In genomic region chr5:121864330-121864729, GRCm38 (mm10) we compare ENCODE assay signal across 13 mouse cellular contexts. TPM values are rescaled to one million over a fixed set of nuclear protein-coding genes. Genes with fewer than 3 reads are reported as not detected.
DNase-seq lines count a peak whose midpoint lies in the region; ATAC-seq lines count a peak whose summit lies in the region.
"Had no signal": no experiment of that assay in that cellular context is flagged by ENCODE, and none has a peak within 500 bp of the region (broad histone marks: within the 10 kb centered on the region; RNA-seq: fewer than 3 reads in every experiment).

No protein-coding gene starts in this region.

- peaks cover 4% of the 10 kb centered on the region; the same call in 1 of the 2 replicates for H3K4me1 ChIP-seq in kidney, embryonic 16.5 days (ENCODE audit: insufficient read depth, low read length)
- peaks cover 27% of the 10 kb centered on the region for H3K4me1 ChIP-seq in embryonic facial prominence, embryonic 10.5 days
- no peaks in the 10 kb centered on the region; the same call in 1 of the 2 replicates for H3K4me1 ChIP-seq in liver, embryonic 11.5 days (replicated peaks; ENCODE audit: control insufficient read depth, insufficient read depth, low read length)
- H3K4me1 ChIP-seq: midbrain, embryonic 15.5 days had no signal

- H3K27me3 ChIP-seq in kidney, embryonic 16.5 days (ENCODE audit: insufficient read depth, low read length): no peaks in the 10 kb centered on the region
- H3K27me3 ChIP-seq in embryonic facial prominence, embryonic 10.5 days (replicated peaks; ENCODE audit: low read depth, poor library complexity, severe bottlenecking): 0 out of 2 replicates have a peak, but pooled peaks cover 6% of the 10 kb centered on the region
- no peaks in the 10 kb centered on the region for H3K27me3 ChIP-seq in liver, embryonic 11.5 days (replicated peaks; ENCODE audit: control insufficient read depth, insufficient read depth, low read length)
- H3K27me3 ChIP-seq: limb, embryonic 15.5 days; midbrain, embryonic 15.5 days had no signal

- H3K9me3 ChIP-seq in kidney, embryonic 16.5 days (ENCODE audit: low read length): peaks cover 10% of the 10 kb centered on the region
- H3K9me3 ChIP-seq in embryonic facial prominence, embryonic 10.5 days: peaks cover 10% of the 10 kb centered on the region; the same call in 1 of the 2 replicates
- H3K9me3 ChIP-seq in liver, embryonic 11.5 days (ENCODE audit: control insufficient read depth, low read length): no peaks in the 10 kb centered on the region
- H3K9me3 ChIP-seq: limb, embryonic 15.5 days; midbrain, embryonic 15.5 days had no signal

- H3K4me3 ChIP-seq in kidney, embryonic 16.5 days (ENCODE audit: low read length): no peak overlapping the region
- peak overlapping the region; percentile 44 for H3K4me3 ChIP-seq in embryonic facial prominence, embryonic 10.5 days
- H3K4me3 ChIP-seq in liver, embryonic 11.5 days (ENCODE audit: low read depth, low read length): no peak overlapping the region
- H3K4me3 ChIP-seq: limb, embryonic 15.5 days; midbrain, embryonic 15.5 days had no signal

- ATAC-seq in kidney, embryonic 16.5 days (ENCODE audit: low FRiP score, low TSS enrichment): no peak
- 0 out of 2 replicates have a peak, but pooled peaks have one; percentile 18 for ATAC-seq in liver, embryonic 11.5 days (replicated peaks; ENCODE audit: low FRiP score)
- ATAC-seq: midbrain, embryonic 15.5 days had no signal

- peak overlapping the region; percentile 51; the same call in 1 of the 2 replicates for H3K9ac ChIP-seq in kidney, embryonic 16.5 days (replicated peaks; ENCODE audit: low read length)
- no peak overlapping the region for H3K9ac ChIP-seq in liver, embryonic 11.5 days (ENCODE audit: low read depth, low read length)
- H3K9ac ChIP-seq: limb, embryonic 15.5 days; midbrain, embryonic 15.5 days had no signal

- WGBS in kidney, embryonic 16.5 days: 16% methylated on average over 7 of the region's 11 CpGs
- 12% methylated on average over 9 of the region's 11 CpGs for WGBS in embryonic facial prominence, embryonic 10.5 days
- WGBS in liver, embryonic 11.5 days: 17% methylated on average over 9 of the region's 11 CpGs

- peak; percentile 47 for DNase-seq in embryo, embryonic 9.5 days (ENCODE audit: extremely low spot score)
- no peak for DNase-seq in embryo, embryonic 10 days (ENCODE audit: low spot score)
- no peak for DNase-seq in kidney, postnatal 4 days
- DNase-seq in embryonic facial prominence, embryonic 10.5 days (ENCODE audit: low spot score): peak; percentile 50
- DNase-seq in liver, embryonic 11.5 days (ENCODE audit: low spot score): no peak
- DNase-seq in adrenal gland, postnatal 14 days: no peak
- no peak for DNase-seq in layer of hippocampus, postnatal 25 days (ENCODE audit: extremely low spot score in 1 of 2, low spot score in 1 of 2)
- DNase-seq: adrenal gland, postnatal 36 days; cerebellum, adult 18-20 months; gastrocnemius, postnatal 10 days had no signal

- H3K27ac ChIP-seq in kidney, embryonic 16.5 days (ENCODE audit: low read length): no peak overlapping the region
- H3K27ac ChIP-seq in embryonic facial prominence, embryonic 10.5 days (replicated peaks): peak overlapping the region; percentile 67
- no peak overlapping the region for H3K27ac ChIP-seq in liver, embryonic 11.5 days (ENCODE audit: low read depth, low read length)
- H3K27ac ChIP-seq: limb, embryonic 15.5 days; midbrain, embryonic 15.5 days had no signal

- peaks cover 14% of the 10 kb centered on the region for H3K36me3 ChIP-seq in kidney, embryonic 16.5 days (ENCODE audit: insufficient read depth, low read length)
- H3K36me3 ChIP-seq in embryonic facial prominence, embryonic 10.5 days (replicated peaks): peaks cover 15% of the 10 kb centered on the region
- peaks cover 3% of the 10 kb centered on the region; the same call in 1 of the 2 replicates for H3K36me3 ChIP-seq in liver, embryonic 11.5 days (ENCODE audit: control insufficient read depth, insufficient read depth, low read length)
- H3K36me3 ChIP-seq: limb, embryonic 15.5 days had no signal

- H3K4me2 ChIP-seq in kidney, embryonic 16.5 days (replicated peaks; ENCODE audit: low read depth, low read length): peak overlapping the region; percentile 35
- H3K4me2 ChIP-seq in liver, embryonic 11.5 days: peak overlapping the region; percentile 56
- H3K4me2 ChIP-seq: limb, embryonic 15.5 days; midbrain, embryonic 15.5 days had no signal

RNA-seq across cellular contexts. Expression of gene Pheta1, which starts 15.5 kb away (rescaled TPM):
- 28.9 and 33.2 TPM in 2 replicates for polyA plus RNA-seq in kidney, embryonic 16.5 days (2015; fragmentation: Nextera tagmentation; extraction: Ambion mirVana)
- 56.5 and 60.0 TPM in 2 replicates for polyA plus RNA-seq in embryonic facial prominence, embryonic 10.5 days (2016; fragmentation: Nextera tagmentation; extraction: Ambion mirVana)
- 12.1 and 13.7 TPM in 2 replicates for polyA plus RNA-seq in liver, embryonic 11.5 days (2014; fragmentation: Nextera tagmentation; extraction: Ambion mirVana)
- 7.1 and 8.8 TPM in 2 replicates for total RNA-seq in adrenal gland, postnatal 14 days (2021)
- total RNA-seq in layer of hippocampus, postnatal 25 days (2021): 10 to 100 TPM in 1 of 2 experiments, 1 to 10 TPM in 1; 7.8 to 10.2 TPM

RNA-seq across cellular contexts. Expression of gene Sh2b3, which starts 26.9 kb away (rescaled TPM):
- 17.4 and 17.8 TPM in 2 replicates for polyA plus RNA-seq in kidney, embryonic 16.5 days (2015; fragmentation: Nextera tagmentation; extraction: Ambion mirVana)
- polyA plus RNA-seq in embryonic facial prominence, embryonic 10.5 days (2016; fragmentation: Nextera tagmentation; extraction: Ambion mirVana): 7.9 TPM in 2 replicates
- 14.7 and 15.7 TPM in 2 replicates for polyA plus RNA-seq in liver, embryonic 11.5 days (2014; fragmentation: Nextera tagmentation; extraction: Ambion mirVana)
- total RNA-seq in adrenal gland, postnatal 14 days (2021): 35.6 and 43.0 TPM in 2 replicates
- total RNA-seq in layer of hippocampus, postnatal 25 days (2021): 10 to 100 TPM; 22.0 TPM

Comparison
In these comparisons a context has a peak if more than half of its experiments do, and no peak if none do; other contexts are left out.
1. DNase-seq: peak in embryo, embryonic 9.5 days (single experiment) and embryonic facial prominence, embryonic 10.5 days (single experiment); none in embryo, embryonic 10 days (single experiment), kidney, postnatal 4 days (0 of 2), liver, embryonic 11.5 days (single experiment), adrenal gland, postnatal 14 days (single experiment) and layer of hippocampus, postnatal 25 days (0 of 2).